Mouse (Mus musculus) hindlimb bud, embryonic 11.5 days (tissue): ENCODE measurements around the gene Ctnnbip1.

Experiments used
- DNase-seq: peaks from one replicate; pipeline ENCODE4 v3.0.0-alpha.2; 2012; ENCODE audit warnings: low read depth, low spot score; ENCODE audit errors: extremely low spot score

Gene Ctnnbip1

DNA sequence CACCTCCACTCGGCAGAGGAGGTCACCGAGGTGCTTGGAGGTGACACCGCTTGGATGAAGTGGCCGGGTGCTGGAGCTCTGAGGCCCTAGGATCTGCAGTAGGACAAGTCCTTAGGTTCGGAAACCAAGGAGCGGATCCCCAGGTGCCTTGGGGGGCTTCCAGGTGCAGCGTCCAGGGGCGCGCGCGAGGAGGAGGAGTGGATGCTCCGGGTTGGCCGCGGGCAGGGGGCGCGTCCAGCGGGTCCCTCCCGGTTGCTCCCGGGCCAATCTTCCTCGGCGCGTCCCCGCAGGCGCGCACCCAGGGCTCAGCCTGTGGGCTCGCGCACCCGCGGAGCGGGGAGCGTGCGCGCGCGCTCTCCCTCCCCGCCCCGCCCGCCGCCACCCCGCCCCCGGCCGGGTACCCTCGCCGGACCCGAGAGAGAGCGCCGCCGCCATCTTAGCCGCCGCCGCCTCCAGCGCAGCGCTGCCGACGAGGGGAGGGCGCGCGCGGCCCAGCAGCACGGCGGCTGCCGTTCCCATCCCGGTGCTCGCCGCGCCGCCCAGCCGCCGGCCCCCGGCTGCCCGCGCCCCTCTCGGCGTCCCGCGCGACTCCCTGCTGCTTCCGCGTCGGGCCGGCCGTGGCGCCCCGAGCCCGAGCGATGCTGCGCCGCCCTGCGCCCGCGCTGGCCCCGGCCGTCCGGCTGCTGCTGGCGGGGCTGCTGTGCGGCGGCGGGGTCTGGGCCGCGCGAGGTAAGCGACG is 68.2 kb downstream of the Ctnnbip1 start, which contains the start of gene Clstn1:
Clstn1 (plus strand) TSS at position 425 of the 739 bp plus-strand sequence.
- no peak for DNase-seq

DNA sequence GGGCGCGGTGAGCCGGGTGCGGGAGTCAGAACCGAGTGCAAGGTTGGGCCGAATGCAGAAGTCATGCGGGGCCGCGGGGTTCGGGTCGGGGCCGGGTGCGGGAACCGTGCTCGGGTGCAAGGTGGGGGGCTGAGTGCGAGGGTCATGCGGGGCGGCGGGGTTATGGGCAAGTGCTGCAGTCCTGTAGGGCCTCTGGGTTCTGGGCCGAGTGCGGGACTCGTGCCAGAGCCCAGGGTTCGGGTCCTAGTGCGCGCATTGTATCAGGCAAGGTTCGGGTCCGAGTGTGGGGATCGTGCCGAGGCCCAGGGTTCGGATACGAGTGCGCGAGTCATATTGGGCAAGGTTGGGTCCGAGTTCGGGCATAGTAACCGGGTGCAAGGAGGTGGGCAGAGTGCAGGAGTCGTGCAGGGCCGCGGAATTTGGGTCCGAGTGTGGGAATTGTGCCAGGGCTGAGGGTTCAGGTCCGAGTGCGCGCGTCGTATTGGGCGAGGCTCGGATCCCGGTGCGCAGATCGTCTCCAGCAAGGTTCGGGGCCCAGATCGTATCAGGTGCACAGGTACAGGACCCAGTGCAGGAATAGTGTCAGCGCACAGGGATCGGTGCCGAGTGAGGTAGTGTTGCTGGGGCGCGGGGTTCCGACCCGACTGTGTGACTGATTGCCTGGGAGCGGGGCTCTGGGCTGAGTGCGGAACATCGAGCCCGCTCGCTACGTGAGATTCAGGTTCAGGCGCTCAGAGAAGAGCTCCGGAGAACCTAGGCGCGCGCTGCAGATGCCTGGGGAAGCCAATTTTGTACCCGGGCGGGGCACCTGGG is 69.0 kb downstream of the Ctnnbip1 start:
- DNase-seq, result no peak

DNA sequence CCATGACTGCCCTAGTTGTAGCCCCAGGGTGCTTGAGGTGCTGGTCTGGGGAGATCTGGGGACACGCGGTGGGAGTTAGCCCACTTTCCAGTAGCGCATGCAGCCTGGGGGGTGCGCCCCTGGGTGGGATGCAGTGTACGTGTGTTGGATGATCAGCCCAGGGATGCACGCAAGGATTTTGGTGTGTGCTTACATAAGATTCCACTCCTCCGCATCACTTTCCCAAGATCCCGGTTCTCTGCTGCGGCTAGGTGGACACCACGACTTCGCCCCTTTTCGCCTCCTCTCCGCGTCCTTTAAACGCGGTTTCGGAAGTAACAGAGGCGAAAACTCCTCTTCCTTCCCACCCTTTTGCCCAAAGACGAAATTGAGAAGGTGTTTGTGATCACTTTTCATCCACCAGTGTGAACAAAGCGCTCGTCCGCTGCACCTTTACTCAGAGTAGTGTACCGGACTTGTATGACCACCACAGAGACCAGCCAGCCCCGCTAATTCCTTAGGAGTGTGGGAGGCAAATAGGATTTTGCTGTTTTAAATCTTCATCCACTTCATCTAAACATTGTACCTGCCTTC is 69.6 kb downstream of the Ctnnbip1 start:
- no peak for DNase-seq

DNA sequence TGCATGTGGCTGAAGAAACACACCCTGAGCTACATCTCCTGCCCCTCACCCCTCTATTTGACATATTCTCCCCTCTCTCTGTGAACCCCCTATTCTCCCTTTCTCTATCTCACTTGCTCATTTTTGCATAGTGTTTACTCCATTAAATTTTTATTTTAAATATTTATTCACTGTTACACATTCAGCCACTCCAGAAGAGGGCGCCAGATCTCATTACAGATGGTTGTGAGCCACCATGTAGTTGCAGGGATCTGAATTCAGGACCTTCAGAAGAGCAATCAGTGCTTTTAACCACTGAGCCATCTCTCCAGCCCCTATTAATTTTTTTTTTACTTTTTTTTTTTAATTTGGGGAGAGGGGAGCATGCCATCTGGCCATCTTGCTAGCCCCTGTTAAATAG is 72.2 kb downstream of the Ctnnbip1 start:
- DNase-seq, result no peak

DNA sequence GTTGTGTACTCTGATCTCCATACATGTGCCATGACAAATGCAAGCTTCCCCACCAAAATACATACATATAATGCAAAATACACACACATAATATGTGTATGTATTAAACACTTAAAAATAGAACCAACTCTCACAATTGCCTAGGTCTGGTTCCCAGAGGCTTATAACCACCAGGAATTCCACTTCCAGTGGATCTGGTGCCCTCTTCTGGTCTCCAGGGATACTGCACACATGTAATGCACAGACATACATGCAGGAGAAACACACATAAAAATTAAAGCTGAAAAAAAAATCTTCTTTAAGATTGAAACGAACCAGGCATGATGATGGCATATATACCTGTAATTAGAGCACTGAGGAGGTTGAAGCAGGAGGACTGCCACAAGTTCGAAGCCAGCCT is 73.5 kb downstream of the Ctnnbip1 start:
- no peak for DNase-seq

DNA sequence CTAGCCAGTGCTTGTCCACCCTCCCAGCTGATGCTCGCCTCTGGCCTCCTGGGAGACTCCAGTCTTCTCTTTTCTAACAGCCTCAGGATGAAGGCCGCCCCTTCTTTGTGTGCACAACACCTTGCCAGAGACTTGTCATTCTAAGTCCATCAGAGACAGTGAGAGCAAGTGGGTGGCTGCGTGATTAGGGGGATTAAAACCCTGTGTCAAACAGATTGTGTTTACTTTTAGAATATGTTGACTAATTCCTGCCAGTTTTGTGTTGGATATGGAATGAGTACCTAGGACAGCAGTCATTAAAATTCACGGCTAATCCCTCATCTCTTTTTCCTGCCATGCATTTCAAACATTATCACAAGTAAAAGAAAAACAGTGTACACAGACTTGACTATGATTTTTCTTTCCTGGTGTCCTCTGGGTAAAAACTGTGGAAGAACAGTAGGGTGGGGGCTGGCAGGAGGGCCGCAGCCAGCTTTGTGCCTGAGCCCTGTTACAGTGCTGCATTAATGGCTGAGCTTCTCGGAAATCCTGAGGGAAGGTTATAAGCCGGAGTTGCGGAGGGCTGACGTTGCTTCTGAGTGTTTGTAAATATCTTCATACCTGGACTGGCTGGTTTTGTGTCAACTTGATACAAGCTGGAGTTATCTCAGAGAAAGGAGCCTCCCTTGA is 77.0 kb downstream of the Ctnnbip1 start:
- DNase-seq, result no peak

DNA sequence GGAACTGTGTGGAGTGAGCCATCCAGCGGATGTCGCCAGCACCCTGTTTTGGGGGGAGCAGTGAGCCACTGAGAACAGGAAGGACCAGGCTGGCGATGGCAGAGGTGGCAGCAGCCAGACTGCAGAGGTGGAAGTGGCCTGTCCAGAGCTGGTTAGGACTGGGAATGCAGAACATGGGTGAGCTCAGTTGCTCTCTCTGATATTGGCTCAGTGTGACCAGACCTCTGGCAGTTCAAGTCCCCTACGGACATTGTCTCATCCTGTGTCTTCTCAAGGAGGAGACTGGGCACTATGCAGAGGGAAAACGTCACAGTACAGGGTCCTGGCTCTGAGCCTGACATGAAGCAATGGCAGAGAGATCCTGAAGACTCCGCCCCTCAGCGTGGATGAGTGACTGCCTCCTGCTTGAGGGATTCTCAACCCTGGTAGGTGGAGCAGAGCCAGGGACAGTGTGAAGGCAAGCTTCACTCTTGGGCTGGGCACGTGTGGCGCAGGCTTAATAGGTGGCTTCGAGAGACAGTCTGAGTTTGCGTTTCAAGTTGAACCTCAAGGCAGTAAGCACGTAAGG is 79.7 kb downstream of the Ctnnbip1 start:
- DNase-seq, result no peak

DNA sequence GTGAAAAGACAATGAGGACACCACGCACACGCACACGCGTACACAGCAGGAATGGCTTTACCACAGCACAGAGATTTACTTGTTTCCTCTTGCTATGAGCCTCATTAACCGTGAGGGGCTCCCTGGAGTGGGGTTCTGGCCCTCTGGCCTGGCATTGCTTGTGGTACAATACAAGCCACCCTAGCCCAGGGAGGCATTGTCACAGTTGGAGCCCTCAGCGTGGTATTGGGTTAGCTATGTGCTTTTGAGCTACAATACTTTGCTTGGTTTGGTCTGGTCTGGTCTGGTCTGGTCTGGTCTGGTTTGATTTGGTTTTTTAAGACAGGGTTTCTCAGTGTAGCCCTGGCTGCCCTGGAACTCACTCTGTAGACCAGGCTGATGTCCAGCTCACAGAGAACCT is 81.5 kb downstream of the Ctnnbip1 start:
- DNase-seq, result no peak

DNA sequence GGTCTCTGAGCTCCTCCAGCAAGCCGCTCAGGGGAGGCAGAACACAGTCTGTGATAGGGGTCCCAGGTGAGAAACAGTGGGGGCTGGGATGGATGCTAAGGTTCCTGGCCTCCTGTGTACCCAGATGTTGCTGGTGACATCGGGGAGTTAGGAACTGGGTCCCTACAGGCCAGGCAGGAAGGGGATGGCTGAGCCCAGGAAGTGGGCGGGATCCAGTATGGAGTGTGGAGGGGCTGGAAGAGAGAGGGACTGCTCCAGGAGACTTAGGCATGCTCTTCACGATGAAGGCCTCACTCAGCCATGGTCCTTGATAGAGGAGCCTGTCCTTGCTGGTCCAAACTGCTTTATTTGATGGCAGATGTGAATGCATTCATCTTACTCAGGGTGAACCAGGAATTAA is 82.1 kb downstream of the Ctnnbip1 start:
- DNase-seq, result no peak

DNA sequence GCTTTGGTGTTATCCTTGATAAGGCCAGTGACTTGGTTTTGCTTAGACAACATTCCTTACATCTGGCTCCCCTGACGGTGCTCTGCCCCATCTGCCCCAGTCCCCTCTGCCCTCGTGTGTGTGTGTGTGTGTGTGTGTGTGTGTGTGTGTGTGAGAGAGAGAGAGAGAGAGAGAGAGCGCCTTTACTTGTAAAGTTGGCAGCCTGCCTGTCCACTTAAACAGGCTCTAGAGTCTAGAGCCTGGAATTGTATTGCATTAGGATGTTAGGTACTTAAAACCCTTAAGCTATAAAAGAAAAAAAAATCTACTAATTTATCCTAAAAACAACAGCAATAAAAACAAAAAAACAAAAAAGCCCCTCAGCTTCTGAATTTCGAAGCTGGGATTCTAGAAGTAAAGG is 83.4 kb downstream of the Ctnnbip1 start:
- no peak for DNase-seq

DNA sequence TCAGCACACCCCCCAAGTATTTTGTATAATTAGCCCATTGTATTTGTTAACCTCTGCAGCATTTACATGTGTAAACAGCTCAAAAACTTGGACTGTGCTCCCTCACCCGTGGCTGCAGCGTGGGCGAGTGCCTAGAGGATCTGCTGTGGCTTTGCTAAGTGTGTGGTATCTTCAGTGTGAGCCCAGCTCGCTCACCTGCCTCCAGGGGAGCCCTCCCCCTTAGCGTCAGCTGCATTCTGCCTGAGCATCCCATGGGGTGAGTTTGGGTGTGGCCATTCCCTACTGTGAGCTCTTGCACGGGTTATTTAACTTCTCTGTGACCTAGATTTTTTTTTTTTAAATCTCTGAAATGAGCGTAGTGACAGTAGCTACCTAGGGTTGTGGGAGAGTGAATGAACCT is 84.2 kb downstream of the Ctnnbip1 start:
- no peak for DNase-seq

DNA sequence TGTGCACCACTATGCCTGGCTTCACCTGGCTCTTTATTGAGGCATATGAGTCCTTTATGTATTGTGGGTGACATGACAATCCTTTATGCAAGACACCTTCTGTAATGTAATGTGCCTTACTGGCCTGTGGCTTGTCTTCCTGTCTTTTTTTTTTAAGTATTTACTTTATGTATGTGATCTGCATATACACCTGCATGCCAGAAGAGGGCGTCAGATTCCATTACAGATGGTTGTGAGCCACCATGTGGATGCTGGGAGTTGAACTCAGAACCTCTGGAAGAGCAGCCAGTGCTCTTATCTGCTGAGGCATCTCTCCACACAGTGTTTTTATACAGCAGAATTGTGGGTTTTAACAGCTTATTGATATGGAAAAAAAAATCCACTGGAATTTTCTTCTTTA is 85.8 kb downstream of the Ctnnbip1 start:
- DNase-seq, result no peak

DNA sequence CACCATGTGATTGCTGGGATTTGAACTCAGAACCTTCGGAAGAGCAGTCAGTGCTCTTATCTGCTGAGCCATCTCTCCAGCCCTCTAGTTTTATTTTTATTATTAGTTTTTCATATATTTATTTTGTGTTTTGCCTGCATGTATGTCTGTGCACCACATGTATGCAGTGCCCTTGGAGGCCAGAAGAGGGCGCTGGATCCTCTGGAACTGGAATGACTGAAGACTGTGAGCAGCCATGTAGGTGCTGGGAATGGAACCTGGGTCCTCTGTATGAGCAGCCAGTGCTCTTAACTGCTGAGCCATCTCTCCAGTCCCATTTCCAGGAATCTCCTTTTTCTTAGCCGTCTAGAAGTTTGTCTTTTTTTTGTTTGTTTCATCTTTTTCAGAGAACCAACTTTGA is 86.5 kb downstream of the Ctnnbip1 start:
- DNase-seq, result no peak

DNA sequence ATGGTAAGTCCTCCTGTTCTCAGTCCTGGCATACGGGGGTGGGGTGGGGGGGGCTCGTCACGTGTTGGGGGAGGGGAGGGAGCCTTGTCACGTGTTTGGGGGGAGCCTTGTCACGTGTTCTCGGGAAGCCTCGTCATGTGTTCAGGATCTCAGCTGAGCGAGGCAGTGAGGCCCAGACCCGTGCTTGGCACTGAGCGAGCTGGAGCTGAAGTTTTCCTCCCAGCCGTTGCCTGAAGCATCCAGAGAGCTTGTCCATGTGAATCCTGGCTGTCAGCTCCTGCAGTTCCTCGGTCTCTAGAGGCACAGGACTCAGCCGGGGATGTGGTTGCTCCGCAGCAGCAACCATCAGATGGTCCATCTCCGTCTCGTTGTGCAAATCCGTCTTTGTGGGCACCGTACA is 88.0 kb downstream of the Ctnnbip1 start:
- DNase-seq, result no peak

DNA sequence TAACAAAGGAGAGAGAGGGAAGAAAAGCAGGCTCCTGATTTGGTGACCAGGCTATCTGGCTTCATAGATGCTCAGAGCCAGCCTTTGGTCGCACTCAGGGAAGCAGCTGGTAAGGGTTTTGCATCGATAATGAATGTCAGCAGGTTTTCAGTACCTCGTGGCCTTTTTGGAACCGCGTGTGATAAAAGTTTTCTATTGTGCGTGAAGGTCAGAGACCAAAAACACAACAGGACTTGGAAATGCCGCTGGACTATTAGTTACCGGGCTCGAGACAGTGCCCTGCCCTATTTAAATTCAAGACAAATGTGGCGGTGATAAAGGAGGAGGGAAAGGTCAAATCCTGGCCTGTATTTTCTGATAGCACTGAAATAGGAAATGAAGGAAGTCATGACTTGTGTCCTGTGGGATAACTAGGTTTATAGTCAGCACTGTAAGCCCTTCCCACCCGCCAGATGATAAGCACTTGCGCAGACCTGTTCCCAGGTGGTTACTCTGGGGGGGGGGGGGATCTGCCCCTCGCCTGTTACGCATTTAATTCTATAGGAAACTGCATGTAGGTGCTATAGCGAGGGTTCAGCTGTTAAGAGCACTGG is 88.8 kb downstream of the Ctnnbip1 start:
- no peak for DNase-seq

DNA sequence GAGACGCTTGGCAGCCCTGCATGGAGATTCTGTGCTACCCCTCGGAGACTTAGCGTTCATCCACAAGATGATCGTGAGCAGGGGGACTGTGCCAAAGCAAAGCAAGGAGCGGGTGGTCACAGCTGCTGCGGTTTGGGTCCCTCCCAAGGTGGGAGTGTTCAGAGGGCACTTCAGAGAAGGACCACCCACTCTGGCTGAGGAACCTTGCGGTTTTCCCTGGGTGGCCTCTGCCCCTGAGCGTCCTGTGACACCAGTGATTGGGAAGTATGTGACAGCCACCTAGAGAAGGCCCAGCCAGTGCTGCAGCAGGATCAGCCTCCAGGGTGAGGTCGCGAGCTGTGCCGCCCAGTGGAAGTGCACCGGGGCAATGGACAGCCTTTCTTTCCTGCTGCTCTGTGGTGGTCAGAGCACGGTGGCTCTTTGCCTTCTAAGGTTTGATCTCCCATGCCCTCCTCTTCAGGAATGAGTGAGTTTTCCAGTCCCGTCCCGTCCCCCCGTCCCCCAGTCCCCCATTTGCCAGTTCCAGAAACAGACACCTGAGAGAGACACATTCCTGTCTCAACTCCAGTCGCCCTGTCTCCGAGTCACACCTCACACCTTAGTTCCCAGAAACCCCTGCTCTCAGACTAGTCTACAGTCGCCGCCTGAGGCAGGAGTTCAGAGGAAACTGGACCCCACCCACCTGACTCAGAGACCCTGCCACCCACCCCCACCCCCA is 89.7 kb downstream of the Ctnnbip1 start:
- no peak for DNase-seq

DNA sequence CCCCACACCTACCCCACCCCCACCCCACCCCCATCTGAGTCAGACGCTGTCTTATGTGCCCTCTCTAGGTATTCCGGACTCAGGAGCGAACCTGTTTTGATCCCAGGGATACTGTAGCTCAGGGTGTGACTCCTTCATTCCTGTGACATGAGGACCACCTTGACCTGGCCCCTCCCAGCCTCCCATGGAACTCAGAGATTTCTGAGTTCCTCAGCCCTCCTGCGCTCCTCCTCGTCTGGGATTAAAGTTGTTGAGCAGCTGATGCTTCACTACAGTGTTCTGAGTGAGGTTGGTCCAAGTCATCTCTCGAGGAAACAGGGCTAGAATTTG is 90.2 kb downstream of the Ctnnbip1 start:
- no peak for DNase-seq

DNA sequence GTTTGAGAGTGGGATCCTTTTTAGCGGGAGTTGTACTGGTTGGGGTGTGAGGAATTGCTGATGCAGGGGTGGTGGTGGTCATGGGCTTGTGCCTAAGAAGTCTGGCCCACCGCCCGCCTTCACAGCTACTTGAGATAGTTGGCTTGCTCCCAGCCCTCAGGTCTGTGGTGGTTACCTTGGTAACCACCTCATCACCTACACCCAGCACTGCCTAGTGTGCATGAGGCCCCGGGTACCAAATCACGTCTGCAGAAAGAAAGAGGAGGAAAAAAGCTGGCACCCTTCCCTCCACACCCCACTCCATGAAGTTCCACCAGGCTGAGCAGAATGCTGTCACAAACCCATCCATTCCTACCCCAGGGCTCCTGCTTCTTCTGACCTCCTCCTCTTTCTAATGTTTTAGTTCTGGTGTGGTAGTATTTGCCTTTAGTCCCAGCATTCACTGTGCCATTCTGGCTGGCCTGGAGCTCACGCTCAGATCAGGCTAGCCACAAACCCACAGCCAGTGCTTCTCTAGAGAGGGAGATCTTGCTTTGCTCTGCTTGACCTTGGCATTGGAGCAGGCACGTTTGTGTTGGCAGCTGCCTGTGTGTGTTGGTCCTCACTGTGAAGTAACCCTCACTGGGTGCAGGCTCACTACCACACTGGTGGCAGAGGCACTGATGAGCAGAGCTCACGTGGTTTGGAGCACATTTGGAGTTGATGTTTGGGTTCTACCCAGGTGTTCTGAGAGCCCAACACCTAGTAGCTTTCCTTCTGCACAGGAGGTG is 91.4 kb downstream of the Ctnnbip1 start:
- DNase-seq, result no peak

DNA sequence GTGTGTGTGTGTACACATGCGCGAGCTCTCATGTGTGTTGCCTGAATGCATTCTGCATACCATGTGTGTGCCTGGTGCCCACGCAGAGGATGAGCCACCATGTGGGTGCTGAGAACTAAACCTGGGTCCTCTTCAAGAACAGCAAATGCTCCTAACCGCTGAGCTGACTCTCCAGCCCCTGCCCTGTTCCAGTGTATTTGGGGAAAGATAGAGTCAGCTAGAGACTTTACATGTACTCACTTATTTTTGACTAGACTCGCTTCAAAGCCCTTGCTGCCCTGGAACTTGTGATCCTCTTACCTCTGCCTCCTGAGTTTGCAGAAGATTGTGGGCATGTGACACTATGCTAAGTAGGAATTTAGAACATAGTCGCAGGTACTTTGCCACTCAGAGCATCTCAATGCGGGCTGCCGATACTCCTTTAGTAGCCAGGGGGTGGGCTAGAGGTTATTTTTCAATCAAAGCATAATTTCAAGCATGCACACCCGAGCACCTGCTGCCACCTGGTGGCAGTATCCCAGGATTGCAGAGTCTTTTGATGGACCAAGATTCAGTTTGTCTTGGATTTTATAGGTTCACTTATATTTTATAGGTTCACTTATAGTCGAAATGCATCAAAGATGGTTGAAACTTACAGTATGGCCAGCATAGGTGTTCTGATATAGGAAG is 93.5 kb downstream of the Ctnnbip1 start:
- DNase-seq, result peak; percentile 42
